Mouse (Mus musculus) limb, embryonic 14.5 days (tissue): ENCODE results near the gene Hist1h2bc. TPM values are rescaled to one million over a fixed set of nuclear protein-coding genes. Genes with fewer than 3 reads are reported as not detected.

ENCODE experiments used
- ATAC-seq: fragments of 200-750 bp; cut with Nextera tagmentation; 2 replicates; pipeline ENCODE4 v1.8.0; 2017; ENCODE audit warnings: low read depth, moderate number of reproducible peaks, moderate TSS enrichment; ENCODE audit not compliant: low FRiP score
- DNase-seq: peaks from one replicate; pipeline ENCODE4 v3.0.0-alpha.2; 2015; ENCODE audit warnings: low spot score
- H3K27ac ChIP-seq: fragments of 300-500 bp; sonication (generic); replicated peaks from 2 replicates; pipeline ENCODE4 v1.5.1; 2014; ENCODE audit warnings: low read depth, mild to moderate bottlenecking, low read length, moderate library complexity, mixed read lengths
- H3K27me3 ChIP-seq: fragments of 300-500 bp; sonication (generic); 2 replicates; pipeline ENCODE4 v1.6.1; 2014; ENCODE audit warnings: low read length, mixed read lengths; ENCODE audit not compliant: control insufficient read depth, insufficient read depth
- H3K36me3 ChIP-seq: fragments of 300-500 bp; sonication (generic); 2 replicates; pipeline ENCODE4 v1.6.1; 2014; ENCODE audit warnings: mild to moderate bottlenecking, low read length, moderate library complexity, mixed read lengths; ENCODE audit not compliant: control insufficient read depth, insufficient read depth
- H3K4me1 ChIP-seq: fragments of 300-500 bp; sonication (generic); 2 replicates; pipeline ENCODE4 v1.6.1; 2014; ENCODE audit warnings: antibody characterized with exemption, low read length, mixed read lengths; ENCODE audit not compliant: control insufficient read depth, insufficient read depth
- H3K4me2 ChIP-seq: fragments of 300-500 bp; sonication (generic); replicated peaks from 2 replicates; pipeline ENCODE4 v1.6.1; 2014; ENCODE audit warnings: low read depth, mild to moderate bottlenecking, low read length, moderate library complexity; ENCODE audit not compliant: severe bottlenecking
- H3K4me3 ChIP-seq: fragments of 300-500 bp; sonication (generic); replicated peaks from 2 replicates; pipeline ENCODE4 v1.5.1; 2014; ENCODE audit warnings: low read length
- H3K9ac ChIP-seq: fragments of 300-500 bp; sonication (generic); 2 replicates; pipeline ENCODE4 v1.6.1; 2014; ENCODE audit warnings: mild to moderate bottlenecking, low read depth, low read length, moderate library complexity; ENCODE audit not compliant: severe bottlenecking
- H3K9me3 ChIP-seq: fragments of 300-500 bp; sonication (generic); 2 replicates; pipeline ENCODE4 v1.6.1; 2016; ENCODE audit warnings: low read length; ENCODE audit not compliant: control insufficient read depth
- POLR2A ChIP-seq: fragments of 200-500 bp; IDR thresholded peaks from 2 replicates; pipeline ENCODE4 v1.8.0; 2012; ENCODE audit warnings: inconsistent platforms, mild to moderate bottlenecking, moderate library complexity, borderline replicate concordance; ENCODE audit not compliant: insufficient read depth, insufficient read length; ENCODE audit errors: extremely low read depth
- WGBS: fragments of 180-500 bp; shearing (Covaris S2); extraction: QIAGEN DNeasy Blood & Tissue Kit; methylation state at CpG from one replicate; pipeline ENCODE4 v1.1.7; 2014; 5-methylcytosine and 5-hydroxymethylcytosine counted together
- polyA plus RNA-seq, 2 experiments: library from polyadenylated mRNA; depleted of rRNA in 1 of 2; stranded (reverse) in 1 of 2; unstranded in 1 of 2; fragments of >200 nt; fragmentation: Nextera tagmentation in 1 of 2; extraction: Ambion mirVana in 1 of 2; gene quantifications; 2 replicates each; pipeline versions ENCODE4 v1.2.1 to v1.2.3; 2012 to 2014

Hist1h2bc gene
- polyA plus RNA-seq, 2 experiments: 44.4 to 48.2 TPM

DNA sequence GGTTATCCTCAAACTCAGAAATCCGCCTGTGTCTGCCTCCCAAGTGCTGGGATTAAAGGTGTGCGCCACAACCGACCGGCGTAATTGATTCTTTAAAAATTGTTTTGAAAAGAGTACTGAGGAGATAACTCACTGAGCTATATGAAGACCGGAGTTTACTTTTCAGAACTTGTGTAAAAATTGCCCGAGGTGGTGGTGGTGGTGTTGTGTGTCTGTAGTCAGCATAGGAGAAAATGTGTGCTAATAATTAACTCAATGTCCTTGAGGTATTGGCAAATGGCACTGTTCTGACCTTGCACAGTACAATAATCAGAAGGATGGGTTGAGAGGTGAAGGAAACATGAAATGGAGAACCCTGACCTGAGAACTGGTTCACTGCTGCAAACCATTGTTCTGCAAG is 3.9 kb downstream of the Hist1h2bc start:
- no peaks in the 10 kb centered on the region for H3K9me3 ChIP-seq
- no peak overlapping the region for H3K27ac ChIP-seq
- 94% methylated on average over 7 of the region's 7 CpGs for WGBS
- no peak overlapping the region for H3K4me3 ChIP-seq
- no peaks in the 10 kb centered on the region for H3K36me3 ChIP-seq
- ATAC-seq (no peak), DNase-seq (no peak)
- H3K9ac ChIP-seq: no peak overlapping the region
- no peak overlapping the region for H3K4me2 ChIP-seq
- no peak for TF ChIP-seq POLR2A
- H3K27me3 ChIP-seq: no peaks in the 10 kb centered on the region
- peaks cover 14% of the 10 kb centered on the region for H3K4me1 ChIP-seq

- Histone ChIP-seq H3K4me2 (no peak overlapping the region), H3K9ac (no peak overlapping the region), H3K4me1 (peaks cover 12% of the 10 kb centered on the region), H3K9me3 (no peaks in the 10 kb centered on the region), H3K4me3 (no peak overlapping the region), H3K27ac (no peak overlapping the region), H3K27me3 (no peaks in the 10 kb centered on the region), H3K36me3 (no peaks in the 10 kb centered on the region)
- no peak for TF ChIP-seq POLR2A
- ATAC-seq (no peak), DNase-seq (no peak)
- WGBS: 90% methylated on average over 2 of the region's 2 CpGs
Measured at GRCm38 (mm10) chr13:23688956-23689355, 5.0 kb downstream of the Hist1h2bc start.

DNA sequence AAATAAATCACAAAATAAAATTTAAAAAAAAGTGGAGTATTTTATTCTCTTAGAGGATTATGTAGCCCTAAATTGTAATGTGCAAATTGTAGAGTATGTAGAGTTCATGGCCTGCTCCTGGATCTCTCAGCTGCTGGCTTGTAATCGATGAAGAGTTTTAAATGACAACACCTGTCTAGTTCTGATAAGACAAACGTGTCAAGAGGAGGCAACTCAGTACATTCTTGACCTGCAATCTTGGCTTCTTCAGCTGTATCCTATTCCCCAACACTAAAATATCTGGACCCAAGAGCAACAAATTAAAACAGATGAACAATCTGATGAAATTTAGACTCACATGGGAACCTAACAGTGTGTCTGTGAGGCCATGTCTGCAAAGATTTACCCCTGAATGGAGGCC is 5.5 kb downstream of the Hist1h2bc start:
- Histone ChIP-seq H3K4me2 (no peak overlapping the region), H3K27ac (no peak overlapping the region), H3K4me1 (peaks cover 12% of the 10 kb centered on the region), H3K4me3 (no peak overlapping the region), H3K27me3 (no peaks in the 10 kb centered on the region), H3K9me3 (no peaks in the 10 kb centered on the region), H3K9ac (no peak overlapping the region), H3K36me3 (no peaks in the 10 kb centered on the region)
- DNase-seq: no peak
- WGBS: 68% methylated on average over 2 of the region's 2 CpGs
- TF ChIP-seq POLR2A: no peak
- no peak for ATAC-seq

DNA sequence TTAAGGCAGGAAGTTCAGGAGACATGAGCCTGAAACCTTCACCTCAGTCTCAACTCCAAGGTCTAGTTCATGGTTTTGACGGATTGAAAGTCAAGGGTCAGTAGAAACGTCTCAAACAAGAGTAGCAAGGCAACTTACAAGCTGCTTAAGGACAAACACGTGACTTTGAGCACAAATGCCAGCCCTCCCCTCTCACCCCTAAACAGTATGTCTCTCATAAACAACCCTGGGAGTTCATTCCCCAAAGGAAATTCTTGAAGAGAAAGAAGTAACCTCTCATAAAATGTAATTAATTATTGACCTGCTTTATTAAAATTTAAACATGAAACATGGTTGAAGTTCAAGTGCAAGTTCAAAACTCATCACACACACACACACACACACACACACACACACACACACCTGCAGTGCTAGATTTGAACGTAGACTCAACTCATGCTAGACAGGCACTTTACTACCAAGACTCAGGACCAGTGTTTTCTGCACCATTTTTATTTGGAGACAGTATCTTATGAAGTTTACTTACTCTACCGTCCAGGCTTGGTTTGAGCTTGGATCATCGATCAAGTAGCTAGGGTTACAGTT is 9.9 kb downstream of the Hist1h2bc start:
- Histone ChIP-seq H3K9ac (no peak overlapping the region), H3K4me1 (peaks cover 8% of the 10 kb centered on the region; the same call in 1 of the 2 replicates), H3K4me3 (no peak overlapping the region), H3K4me2 (no peak overlapping the region), H3K36me3 (no peaks in the 10 kb centered on the region), H3K9me3 (no peaks in the 10 kb centered on the region), H3K27me3 (no peaks in the 10 kb centered on the region), H3K27ac (no peak overlapping the region)
- 70% methylated on average over 6 of the region's 6 CpGs for WGBS
- ATAC-seq (no peak), DNase-seq (no peak)
- no peak for TF ChIP-seq POLR2A

GRCm38 (mm10) chr13:23694956-23695355 is 11.0 kb downstream of the Hist1h2bc start:
- DNase-seq (no peak), ATAC-seq (no peak)
- WGBS: 93% methylated on average over 9 of the region's 9 CpGs
- no peaks in the 10 kb centered on the region for H3K27me3 ChIP-seq
- H3K27ac ChIP-seq: no peak overlapping the region
- no peaks in the 10 kb centered on the region for H3K9me3 ChIP-seq
- H3K36me3 ChIP-seq: no peaks in the 10 kb centered on the region
- H3K4me3 ChIP-seq: no peak overlapping the region
- H3K9ac ChIP-seq: no peak overlapping the region
- no peak for TF ChIP-seq POLR2A
- peaks cover 8% of the 10 kb centered on the region; the same call in 1 of the 2 replicates for H3K4me1 ChIP-seq
- H3K4me2 ChIP-seq: no peak overlapping the region

DNA sequence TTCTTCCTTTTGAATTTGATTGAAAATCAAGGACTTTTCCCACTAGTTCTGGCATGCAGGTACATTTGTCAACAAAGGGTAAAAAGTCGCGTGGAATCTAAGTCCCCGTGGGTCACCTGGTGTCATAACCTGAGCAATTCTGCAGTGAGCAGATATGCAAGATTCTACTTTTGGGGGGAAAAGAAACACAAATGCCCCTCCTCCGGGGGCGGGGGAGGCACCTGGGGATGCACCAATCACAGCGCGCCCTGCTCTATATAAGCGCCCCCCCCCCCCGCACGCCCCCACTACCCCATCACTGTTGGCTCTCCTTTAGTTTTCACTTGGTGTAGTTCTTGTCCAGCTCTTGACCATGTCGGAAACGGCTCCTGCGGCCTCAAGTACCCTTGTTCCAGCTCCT is 11.5 kb downstream of the Hist1h2bc start, which contains the start of gene Hist1h1t:
Hist1h1t (plus strand) TSS at position 301 of the 400 bp plus-strand sequence.
- no peaks in the 10 kb centered on the region for H3K9me3 ChIP-seq
- H3K36me3 ChIP-seq: no peaks in the 10 kb centered on the region
- H3K4me2 ChIP-seq: peak within 1 kb of the TSS; percentile 1
- no peak within 1 kb of the TSS for H3K4me3 ChIP-seq
- WGBS: 47% methylated on average over 13 of the region's 13 CpGs
- H3K27ac ChIP-seq: no peak within 1 kb of the TSS
- DNase-seq (no peak), ATAC-seq (no peak)
- no peaks in the 10 kb centered on the region for H3K27me3 ChIP-seq
- no peak within 1 kb of the TSS for H3K9ac ChIP-seq
- H3K4me1 ChIP-seq: peaks cover 8% of the 10 kb centered on the region; the same call in 1 of the 2 replicates
- TF ChIP-seq POLR2A: no peak
